16 mouse cellular contexts compared by ENCODE assay signal in the genomic region with DNA sequence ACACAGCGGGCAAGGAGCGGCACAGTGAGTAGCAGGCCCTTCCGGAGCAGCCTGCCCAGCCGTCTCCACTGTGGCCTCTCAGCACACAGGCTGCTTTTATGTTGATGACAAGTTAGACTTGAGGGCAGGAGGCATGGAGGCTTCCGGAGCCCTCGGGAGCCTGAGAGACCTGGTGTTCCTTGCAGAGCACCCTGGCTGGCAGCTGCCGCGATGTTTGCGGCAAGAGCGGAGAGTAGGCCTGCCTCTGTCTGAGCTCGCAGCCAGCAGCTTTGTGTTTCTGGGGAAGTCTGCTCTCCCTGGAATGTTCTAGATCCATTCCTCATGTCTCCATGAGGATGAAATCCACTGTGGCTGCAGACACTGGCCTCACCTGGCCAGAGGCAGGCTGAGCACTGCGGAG. TPM values are rescaled to one million over a fixed set of nuclear protein-coding genes. Genes with fewer than 3 reads are reported as not detected.
"Had no signal": no experiment of that assay in that cellular context is flagged by ENCODE, and none has a peak within 500 bp of the region (broad histone marks: within the 10 kb centered on the region; RNA-seq: fewer than 3 reads in every experiment).

No protein-coding gene starts in this region.

- H3K4me3 ChIP-seq: midbrain, embryonic 10.5 days; midbrain, embryonic 12.5 days; myocyte; neural tube, embryonic 12.5 days had no signal

- H3K4me1 ChIP-seq: midbrain, embryonic 12.5 days; neural tube, embryonic 12.5 days had no signal

- H3K27me3 ChIP-seq: midbrain, embryonic 12.5 days; neural tube, embryonic 12.5 days had no signal

- H3K9ac ChIP-seq: liver, embryonic 14.5 days; lung, embryonic 14.5 days; midbrain, embryonic 12.5 days; neural tube, embryonic 12.5 days had no signal

- DNase-seq: lung, adult 18-20 months; lung, embryonic 14.5 days; lung, postnatal 10 days; lung, postnatal 4 days; midbrain, embryonic 14.5 days; right cerebral cortex, postnatal 14 days; thymus, adult 18-20 months; thymus, postnatal 14 days; thymus, postnatal 36 days had no signal

- H3K9me3 ChIP-seq: midbrain, embryonic 10.5 days; midbrain, embryonic 12.5 days; neural tube, embryonic 12.5 days had no signal

- ATAC-seq: midbrain, embryonic 16.5 days had no signal

- H3K27ac ChIP-seq: liver, embryonic 14.5 days; midbrain, embryonic 10.5 days; midbrain, embryonic 12.5 days; neural tube, embryonic 12.5 days had no signal

- H3K4me2 ChIP-seq: lung, embryonic 14.5 days; midbrain, embryonic 12.5 days; neural tube, embryonic 12.5 days had no signal

RNA-seq across cellular contexts. Expression of a gene that starts 11.8 kb away (rescaled TPM):
- polyA plus RNA-seq: myocyte had no signal

RNA-seq across cellular contexts. Expression of a gene that starts 44.2 kb away (rescaled TPM):
- polyA plus RNA-seq: midbrain, embryonic 14.5 days; midbrain, embryonic 16.5 days; neural tube, embryonic 14.5 days had no signal
